ENCODE assay signal across 8 mouse cellular contexts in the genomic region with DNA sequence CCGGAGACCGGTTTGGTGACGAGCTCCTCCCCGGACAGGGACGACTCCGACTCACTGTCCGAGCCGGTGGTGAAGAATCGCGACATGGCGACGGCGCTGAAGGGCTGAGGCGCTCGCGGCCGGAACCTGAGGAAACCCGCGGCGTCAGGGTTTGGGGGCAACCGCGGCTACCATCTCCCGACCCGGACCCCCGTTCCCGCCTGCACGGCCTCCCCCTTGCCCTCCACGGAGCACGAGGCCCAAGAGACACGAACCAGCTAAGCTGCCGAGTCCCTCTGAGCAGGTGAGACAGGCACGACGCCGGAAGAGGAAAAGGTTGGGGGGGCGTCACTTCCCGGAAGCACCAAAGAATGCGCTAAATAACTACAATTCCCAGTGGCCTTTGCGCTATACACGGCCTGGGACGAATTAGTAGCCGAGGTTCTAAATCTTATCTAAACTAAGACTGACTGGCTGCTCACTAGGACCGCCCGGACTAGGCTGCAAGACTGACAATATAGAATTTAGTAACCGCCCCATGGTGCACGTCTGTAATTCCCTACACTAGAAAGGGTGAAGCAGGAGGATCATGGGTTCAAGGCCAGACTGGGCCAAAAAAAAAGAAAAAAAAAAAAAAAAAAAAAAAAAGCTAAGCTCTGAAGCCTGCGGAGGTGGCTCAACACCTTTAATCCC. TPM values are rescaled to one million over a fixed set of nuclear protein-coding genes. Genes with fewer than 3 reads are reported as not detected.
A peak's percentile ranks its signal among the peaks of the same experiment; 100 is the strongest.
DNase-seq lines count a peak whose midpoint lies in the region; ATAC-seq and TF ChIP-seq lines count a peak whose summit lies in the region.

Eif3c (minus strand) TSS at position 318 of the 672 bp plus-strand sequence.

- peak within 1 kb of the TSS; percentile 91 for H3K9ac ChIP-seq in forebrain, embryonic 13.5 days
- peak within 1 kb of the TSS; percentile 95 for H3K9ac ChIP-seq in liver, postnatal 0 days (replicated peaks)
- peak within 1 kb of the TSS; percentile 81 for H3K9ac ChIP-seq in neural tube, embryonic 14.5 days (replicated peaks; ENCODE audit: low read depth, low read length)

- DNase-seq in ES-CJ7 (ENCODE audit: low read depth, low spot score) = peak; percentile 93
- peak; percentile 90 to 92 for DNase-seq in heart, postnatal 10 days
- peak; percentile 91 for DNase-seq in large intestine, adult 2 months (ENCODE audit: low read depth, low spot score)
- peak; percentile 89 for DNase-seq in liver, postnatal 0 days
- DNase-seq in testis, postnatal 10 days (ENCODE audit: low spot score) = peak; percentile 79

- TF ChIP-seq EP300 in liver, postnatal 0 days (IDR thresholded peaks at IDR 0.05; ENCODE audit: low read depth) = no peak; the same call in 1 of the 2 replicates

- peaks cover 33% of the 10 kb centered on the region for H3K36me3 ChIP-seq in forebrain, embryonic 13.5 days (ENCODE audit: poor library complexity, severe bottlenecking)
- H3K36me3 ChIP-seq in liver, postnatal 0 days (replicated peaks; ENCODE audit: insufficient read depth, low read length) = peaks cover 33% of the 10 kb centered on the region
- peaks cover 31% of the 10 kb centered on the region for H3K36me3 ChIP-seq in neural tube, embryonic 14.5 days (ENCODE audit: control insufficient read depth, insufficient read depth, low read length)

- peak within 1 kb of the TSS; percentile 89 for H3K4me2 ChIP-seq in forebrain, embryonic 13.5 days
- peak within 1 kb of the TSS; percentile 79 for H3K4me2 ChIP-seq in liver, postnatal 0 days (ENCODE audit: low read depth, low read length)
- peak within 1 kb of the TSS; percentile 74 for H3K4me2 ChIP-seq in neural tube, embryonic 14.5 days (ENCODE audit: low read depth, low read length)

- H3K27me3 ChIP-seq in forebrain, embryonic 13.5 days = no peaks in the 10 kb centered on the region
- H3K27me3 ChIP-seq in liver, postnatal 0 days (ENCODE audit: insufficient read depth, low read length) = no peaks in the 10 kb centered on the region
- no peaks in the 10 kb centered on the region for H3K27me3 ChIP-seq in neural tube, embryonic 14.5 days (ENCODE audit: control insufficient read depth, insufficient read depth, low read length)

- H3K27ac ChIP-seq in forebrain, embryonic 13.5 days = peak within 1 kb of the TSS; percentile 66
- peak within 1 kb of the TSS; percentile 95 for H3K27ac ChIP-seq in liver, postnatal 0 days (ENCODE audit: low read depth)
- H3K27ac ChIP-seq in neural tube, embryonic 14.5 days (ENCODE audit: low read depth, low read length) = peak within 1 kb of the TSS; percentile 62

- TF ChIP-seq CTCF in liver, postnatal 0 days (IDR thresholded peaks at IDR 0.05; ENCODE audit: low read depth) = no peak

- WGBS in forebrain, embryonic 13.5 days = under 1% methylated on average over 46 of the region's 46 CpGs
- 0% methylated on average over 46 of the region's 46 CpGs for WGBS in large intestine, adult 2 months
- under 1% methylated on average over 44 of the region's 46 CpGs for WGBS in liver, postnatal 0 days (ENCODE audit: insufficient replicate concordance)
- under 1% methylated on average over 46 of the region's 46 CpGs for WGBS in neural tube, embryonic 14.5 days

- H3K4me3 ChIP-seq in forebrain, embryonic 13.5 days = peak within 1 kb of the TSS; percentile 97
- peak within 1 kb of the TSS; percentile 100 for H3K4me3 ChIP-seq in liver, postnatal 0 days (ENCODE audit: low read depth, low read length)
- H3K4me3 ChIP-seq in neural tube, embryonic 14.5 days (ENCODE audit: low read depth, low read length) = peak within 1 kb of the TSS; percentile 96

- peak; percentile 90 for ATAC-seq in cerebellum, adult (ENCODE audit: insufficient number of reproducible peaks, low FRiP score, low TSS enrichment)
- ATAC-seq in forebrain, embryonic 13.5 days = peak; percentile 96
- ATAC-seq in liver, postnatal 0 days = peak; percentile 94
- peak; percentile 98 for ATAC-seq in neural tube, embryonic 14.5 days (ENCODE audit: low read depth)

- intact Hi-C loops in heart, postnatal 10 days (cut with DNase I) = no loop called here

- H3K4me1 ChIP-seq in forebrain, embryonic 13.5 days = peaks cover 10% of the 10 kb centered on the region
- H3K4me1 ChIP-seq in liver, postnatal 0 days (ENCODE audit: insufficient read depth) = 0 out of 2 replicates have a peak, but pooled peaks cover 3% of the 10 kb centered on the region
- peaks cover 7% of the 10 kb centered on the region for H3K4me1 ChIP-seq in neural tube, embryonic 14.5 days (ENCODE audit: control insufficient read depth, insufficient read depth, low read length)

- H3K9me3 ChIP-seq in forebrain, embryonic 13.5 days (replicated peaks) = no peaks in the 10 kb centered on the region
- H3K9me3 ChIP-seq in liver, postnatal 0 days (ENCODE audit: low read length) = no peaks in the 10 kb centered on the region
- no peaks in the 10 kb centered on the region for H3K9me3 ChIP-seq in neural tube, embryonic 14.5 days (ENCODE audit: control insufficient read depth, low read length)

RNA-seq across cellular contexts. Expression of gene Eif3c, which starts in this region (rescaled TPM):
- 209 and 212 TPM in 2 replicates for polyA plus RNA-seq in forebrain, embryonic 13.5 days (2015; fragmentation: Nextera tagmentation; extraction: Ambion mirVana)
- total RNA-seq in heart, postnatal 10 days (2021) = 100 to 1,000 TPM; 149 to 159 TPM
- 89.5 and 103 TPM in 2 replicates for polyA plus RNA-seq in large intestine, adult 2 months (2012; rRNA removed)
- polyA plus RNA-seq in liver, postnatal 0 days (2015; fragmentation: Nextera tagmentation; extraction: Ambion mirVana) = 78.4 and 90.9 TPM in 2 replicates
- polyA plus RNA-seq in neural tube, embryonic 14.5 days (2014; fragmentation: Nextera tagmentation; extraction: Ambion mirVana) = 156 and 171 TPM in 2 replicates

Comparison
In these comparisons a context has a peak if more than half of its experiments do, and no peak if none do; other contexts are left out.
1. Peak in every context shown above with its lines: DNase-seq, ATAC-seq, H3K4me3 ChIP-seq and H3K27ac ChIP-seq.